Mouse (Mus musculus): ENCODE results near the gene Rnf38. TPM values are rescaled to one million over a fixed set of nuclear protein-coding genes. Genes with fewer than 3 reads are reported as not detected.

The Rnf38 gene
- polyA plus RNA-seq, 1 experiment from 2014 or later: 15.6 TPM

- Histone ChIP-seq H3K9ac (peak overlapping the region; percentile 95), H3K9me3 (no peaks in the 10 kb centered on the region), H3K4me3 (peak overlapping the region; percentile 89), H3K36me3 (no peaks in the 10 kb centered on the region), H3K27ac (replicated peaks) (peak overlapping the region; percentile 99), H3K4me2 (peak overlapping the region; percentile 76), H3K4me1 (peaks cover 56% of the 10 kb centered on the region), H3K27me3 (replicated peaks) (no peaks in the 10 kb centered on the region)
- no peak for ATAC-seq (ENCODE audit: extremely low read depth, insufficient number of reproducible peaks, low FRiP score, low TSS enrichment)
- 4% methylated on average over 20 of the region's 20 CpGs for WGBS
Measured at GRCm38 (mm10) chr4:44166702-44167396, 66.7 kb downstream of the Rnf38 start.

DNA sequence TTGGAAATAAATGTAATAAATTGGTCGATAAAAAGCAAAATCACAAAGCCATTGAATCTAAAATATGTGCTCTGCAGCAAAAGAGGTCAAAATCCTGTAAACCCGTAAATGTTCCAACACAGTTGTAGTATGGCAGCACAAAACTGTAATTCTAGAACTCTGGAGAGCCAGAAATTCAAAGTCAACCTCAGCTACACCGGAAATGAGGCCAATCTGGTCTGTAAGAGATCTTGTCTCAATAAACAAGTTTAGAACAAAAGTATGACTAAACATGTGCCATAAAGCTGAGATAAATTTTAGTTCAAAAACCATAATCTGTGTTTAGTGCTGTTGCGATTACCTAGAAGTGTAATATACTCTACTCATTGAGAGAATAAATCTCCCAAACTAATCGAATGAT lies 69.0 kb downstream of the Rnf38 start:
- Histone ChIP-seq H3K4me3 (no peak overlapping the region), H3K9ac (no peak overlapping the region), H3K27me3 (replicated peaks) (no peaks in the 10 kb centered on the region), H3K4me1 (peaks cover 65% of the 10 kb centered on the region), H3K36me3 (no peaks in the 10 kb centered on the region), H3K9me3 (no peaks in the 10 kb centered on the region), H3K27ac (replicated peaks) (no peak overlapping the region), H3K4me2 (0 out of 2 replicates have a peak overlapping the region, but pooled peaks have one; percentile 76)
- WGBS: 87% methylated on average over 5 of the region's 5 CpGs
- ATAC-seq (ENCODE audit: extremely low read depth, insufficient number of reproducible peaks, low FRiP score, low TSS enrichment): no peak

GRCm38 (mm10) chr4:44163034-44163433 lies 70.6 kb downstream of the Rnf38 start:
- Histone ChIP-seq H3K4me2 (no peak overlapping the region), H3K27ac (replicated peaks) (no peak overlapping the region), H3K4me3 (no peak overlapping the region), H3K9me3 (no peaks in the 10 kb centered on the region), H3K36me3 (peaks cover 8% of the 10 kb centered on the region), H3K9ac (no peak overlapping the region), H3K4me1 (peaks cover 54% of the 10 kb centered on the region), H3K27me3 (replicated peaks) (no peaks in the 10 kb centered on the region)
- no peak for ATAC-seq (ENCODE audit: extremely low read depth, insufficient number of reproducible peaks, low FRiP score, low TSS enrichment)
- 61% methylated on average over 2 of the region's 2 CpGs for WGBS

- Histone ChIP-seq H3K9me3 (no peaks in the 10 kb centered on the region), H3K4me1 (peaks cover 50% of the 10 kb centered on the region), H3K9ac (peak overlapping the region; percentile 52; the same call in 1 of the 2 replicates), H3K4me2 (no peak overlapping the region), H3K27me3 (replicated peaks) (no peaks in the 10 kb centered on the region), H3K4me3 (no peak overlapping the region), H3K27ac (replicated peaks) (no peak overlapping the region), H3K36me3 (peaks cover 16% of the 10 kb centered on the region)
- 51% methylated on average over 13 of the region's 13 CpGs for WGBS
- no peak for ATAC-seq (ENCODE audit: extremely low read depth, insufficient number of reproducible peaks, low FRiP score, low TSS enrichment)
Measured at GRCm38 (mm10) chr4:44160990-44161689, 72.4 kb downstream of the Rnf38 start.

GRCm38 (mm10) chr4:44159839-44160238 lies 73.8 kb downstream of the Rnf38 start:
- Histone ChIP-seq H3K9ac (no peak overlapping the region), H3K4me2 (no peak overlapping the region), H3K4me3 (no peak overlapping the region), H3K36me3 (peaks cover 21% of the 10 kb centered on the region), H3K9me3 (no peaks in the 10 kb centered on the region), H3K4me1 (peaks cover 38% of the 10 kb centered on the region), H3K27me3 (replicated peaks) (no peaks in the 10 kb centered on the region), H3K27ac (replicated peaks) (no peak overlapping the region)
- WGBS: 80% methylated on average over 8 of the region's 8 CpGs
- no peak for ATAC-seq (ENCODE audit: extremely low read depth, insufficient number of reproducible peaks, low FRiP score, low TSS enrichment)

DNA sequence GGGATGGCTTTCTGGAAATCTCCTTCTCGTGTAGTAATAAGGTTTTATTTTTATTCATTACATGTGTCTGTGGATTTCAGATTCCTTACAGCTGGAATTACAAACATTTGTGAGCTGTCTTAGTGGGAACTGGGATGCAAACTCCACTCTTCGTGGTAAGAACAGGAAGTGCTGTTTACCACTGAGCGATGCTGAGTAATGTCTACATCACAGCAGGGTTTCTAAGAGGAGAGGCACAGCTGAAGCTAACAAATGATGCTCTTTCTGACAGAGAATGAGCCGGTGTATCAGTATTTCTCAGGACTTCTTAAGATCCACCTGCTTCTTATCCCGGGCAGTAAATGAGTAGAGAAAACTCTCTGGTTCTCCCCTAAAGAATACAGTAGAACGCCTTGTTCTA lies 77.1 kb downstream of the Rnf38 start:
- no peak for ATAC-seq (ENCODE audit: extremely low read depth, insufficient number of reproducible peaks, low FRiP score, low TSS enrichment)
- H3K4me2 ChIP-seq: no peak overlapping the region

GRCm38 (mm10) chr4:44154884-44155283 lies 78.7 kb downstream of the Rnf38 start:
- WGBS: 62% methylated on average over 4 of the region's 4 CpGs
- Histone ChIP-seq H3K9me3 (no peaks in the 10 kb centered on the region), H3K4me2 (no peak overlapping the region), H3K9ac (no peak overlapping the region), H3K4me1 (no peaks in the 10 kb centered on the region), H3K4me3 (no peak overlapping the region), H3K36me3 (peaks cover 54% of the 10 kb centered on the region), H3K27ac (replicated peaks) (no peak overlapping the region), H3K27me3 (replicated peaks) (no peaks in the 10 kb centered on the region)
- no peak for ATAC-seq (ENCODE audit: extremely low read depth, insufficient number of reproducible peaks, low FRiP score, low TSS enrichment)

More for the DNA sequence above, 77.1 kb downstream of the Rnf38 start:
- Histone ChIP-seq H3K27ac (replicated peaks) (no peak overlapping the region), H3K4me1 (peaks cover 9% of the 10 kb centered on the region), H3K4me3 (no peak overlapping the region), H3K36me3 (peaks cover 39% of the 10 kb centered on the region), H3K9me3 (no peaks in the 10 kb centered on the region), H3K27me3 (replicated peaks) (no peaks in the 10 kb centered on the region), H3K9ac (no peak overlapping the region)
- WGBS: 81% methylated on average over 6 of the region's 6 CpGs

DNA sequence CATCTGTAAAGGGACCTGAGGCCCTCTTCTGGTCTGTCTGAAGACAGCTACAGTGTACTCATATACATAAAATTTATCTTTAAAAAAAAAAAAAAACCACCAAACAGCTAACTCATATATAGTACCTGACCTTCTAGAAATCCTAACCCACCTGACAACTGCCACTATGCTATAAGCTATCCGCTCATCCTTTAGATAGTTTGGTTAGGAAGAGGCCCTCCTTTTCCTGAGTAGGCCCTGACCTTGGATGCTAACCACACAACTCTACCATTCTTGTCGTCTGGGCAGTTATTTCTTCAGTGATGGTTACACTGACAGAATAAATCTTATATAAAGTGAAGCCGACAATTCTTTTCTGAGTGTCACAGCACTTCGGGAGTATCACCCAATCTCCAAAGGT lies 80.7 kb downstream of the Rnf38 start:
- H3K27me3 ChIP-seq (replicated peaks): no peaks in the 10 kb centered on the region
- peaks cover 61% of the 10 kb centered on the region for H3K36me3 ChIP-seq
- no peak overlapping the region for H3K27ac ChIP-seq (replicated peaks)
- H3K4me3 ChIP-seq: no peak overlapping the region
- no peak overlapping the region for H3K4me2 ChIP-seq
- 93% methylated on average over 4 of the region's 4 CpGs for WGBS
- ATAC-seq (ENCODE audit: extremely low read depth, insufficient number of reproducible peaks, low FRiP score, low TSS enrichment): no peak
- no peaks in the 10 kb centered on the region for H3K9me3 ChIP-seq
- H3K4me1 ChIP-seq: no peaks in the 10 kb centered on the region
- no peak overlapping the region for H3K9ac ChIP-seq

- no peak overlapping the region for H3K4me3 ChIP-seq
- ATAC-seq (ENCODE audit: extremely low read depth, insufficient number of reproducible peaks, low FRiP score, low TSS enrichment): no peak
- no peaks in the 10 kb centered on the region for H3K4me1 ChIP-seq
- H3K36me3 ChIP-seq: peaks cover 72% of the 10 kb centered on the region
- H3K9ac ChIP-seq: no peak overlapping the region
- 90% methylated on average over 12 of the region's 12 CpGs for WGBS
- H3K4me2 ChIP-seq: no peak overlapping the region
- no peak overlapping the region for H3K27ac ChIP-seq (replicated peaks)
- no peaks in the 10 kb centered on the region for H3K27me3 ChIP-seq (replicated peaks)
- no peaks in the 10 kb centered on the region for H3K9me3 ChIP-seq
Measured at GRCm38 (mm10) chr4:44126805-44127204, 106.8 kb downstream of the Rnf38 start.

GRCm38 (mm10) chr4:44119410-44120201 lies 114.0 kb downstream of the Rnf38 start:
- no peaks in the 10 kb centered on the region for H3K4me1 ChIP-seq
- no peak for ATAC-seq (ENCODE audit: extremely low read depth, insufficient number of reproducible peaks, low FRiP score, low TSS enrichment)
- WGBS: 42% methylated on average over 9 of the region's 9 CpGs

GRCm38 (mm10) chr4:44115046-44115445 lies 118.5 kb downstream of the Rnf38 start:
- ATAC-seq (ENCODE audit: extremely low read depth, insufficient number of reproducible peaks, low FRiP score, low TSS enrichment): no peak
- no peak overlapping the region for H3K27ac ChIP-seq (replicated peaks)
- H3K4me2 ChIP-seq: no peak overlapping the region
- no peaks in the 10 kb centered on the region for H3K36me3 ChIP-seq
- 81% methylated on average over 13 of the region's 13 CpGs for WGBS
- H3K27me3 ChIP-seq (replicated peaks): no peaks in the 10 kb centered on the region
- no peak overlapping the region for H3K4me3 ChIP-seq
- no peaks in the 10 kb centered on the region for H3K9me3 ChIP-seq
- H3K9ac ChIP-seq: no peak overlapping the region
- peaks cover 20% of the 10 kb centered on the region for H3K4me1 ChIP-seq

More at GRCm38 (mm10) chr4:44119410-44120201, 114.0 kb downstream of the Rnf38 start:
- H3K4me2 ChIP-seq: no peak overlapping the region
- no peak overlapping the region for H3K4me3 ChIP-seq
- H3K36me3 ChIP-seq: peaks cover 5% of the 10 kb centered on the region
- H3K27ac ChIP-seq (replicated peaks): no peak overlapping the region
- no peak overlapping the region for H3K9ac ChIP-seq
- H3K9me3 ChIP-seq: no peaks in the 10 kb centered on the region
- H3K27me3 ChIP-seq (replicated peaks): no peaks in the 10 kb centered on the region

Data from heart, embryonic 13.5 days (tissue).